Mouse (Mus musculus) spleen, postnatal 4 days (tissue): ENCODE data around the gene Thap11.

Experiments
- DNase-seq, 2 experiments: peaks; one replicate each; pipeline ENCODE4 v3.0.0; 2022; ENCODE audit warnings: low spot score in 2 of 2

Thap11 gene

DNA sequence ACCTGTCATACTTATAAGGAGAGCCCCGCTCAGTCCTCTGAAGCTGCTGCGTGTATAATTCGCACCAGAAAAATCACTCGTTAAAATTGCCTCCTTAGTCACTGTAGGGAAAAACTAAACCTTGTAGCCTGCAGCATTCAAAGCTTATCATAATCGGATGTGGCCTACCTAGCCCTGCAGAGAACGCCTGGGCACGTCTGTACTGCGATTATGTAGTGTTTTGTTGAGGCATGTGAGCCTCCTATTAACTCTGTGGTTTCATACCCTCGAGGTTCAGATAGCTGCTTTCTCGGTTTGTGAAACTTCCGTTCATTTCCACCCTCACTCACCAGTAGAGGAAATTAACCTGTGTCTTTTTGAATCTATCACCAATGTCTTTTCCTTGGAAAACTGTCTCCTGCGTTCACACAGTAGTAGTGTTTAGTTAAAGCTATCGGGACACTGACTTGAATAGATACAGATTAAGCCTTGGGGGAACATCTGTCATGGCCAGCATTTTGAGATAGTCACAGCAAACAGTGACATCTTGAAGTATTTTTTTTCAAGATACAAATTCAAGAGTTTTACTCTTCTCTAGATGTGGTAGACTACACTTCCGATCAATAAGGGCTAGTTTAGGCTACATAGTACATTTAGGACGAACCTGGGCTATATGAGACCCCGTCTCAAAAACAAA is 46.1 kb downstream of the Thap11 start:
- no peak for DNase-seq
